Mouse (Mus musculus): ENCODE measurements around the gene Sh3bp4. TPM values are rescaled to one million over a fixed set of nuclear protein-coding genes. Genes with fewer than 3 reads are reported as not detected.

Gene Sh3bp4
- 0.92 and 1.4 TPM in 2 replicates for polyA plus RNA-seq (2011; ENCODE audit: insufficient read depth, insufficient read length, low replicate concordance, missing spikeins)

GRCm38 (mm10) chr1:89070103-89070700 lies at the start of gene Sh3bp4:
TSS of gene Sh3bp4 (plus strand) at chr1:89070415.
- WGBS: under 1% methylated on average over 62 of the region's 63 CpGs

GRCm38 (mm10) chr1:89022997-89023396 lies 47.2 kb upstream of the Sh3bp4 start:
- 83% methylated on average over 7 of the region's 7 CpGs for WGBS
- TF ChIP-seq CTCF (IDR thresholded peaks at IDR 0.05; ENCODE audit: control insufficient read depth, insufficient read depth, low read length) (no peak), POLR2A (IDR thresholded peaks at IDR 0.05; ENCODE audit: borderline replicate concordance, control insufficient read depth, low read depth, low read length) (no peak)
- no peak overlapping the region for H3K27ac ChIP-seq (ENCODE audit: control insufficient read depth, insufficient read depth, low read depth, low read length, poor library complexity)
- no peaks in the 10 kb centered on the region for H3K4me1 ChIP-seq (ENCODE audit: control insufficient read depth, insufficient read depth, low read length)
- no peak overlapping the region for H3K4me3 ChIP-seq (replicated peaks; ENCODE audit: control insufficient read depth, low read depth, low read length)

More at GRCm38 (mm10) chr1:89070103-89070700, at the start of gene Sh3bp4:
- no peak; the same call in 1 of the 2 replicates for TF ChIP-seq POLR2A (IDR thresholded peaks at IDR 0.05; ENCODE audit: borderline replicate concordance, control insufficient read depth, low read depth, low read length)
- TF ChIP-seq CTCF (IDR thresholded peaks at IDR 0.05; ENCODE audit: control insufficient read depth, insufficient read depth, low read length): no peak
- Histone ChIP-seq H3K4me3 (replicated peaks; ENCODE audit: control insufficient read depth, low read depth, low read length) (peak within 1 kb of the TSS; percentile 53), H3K27ac (ENCODE audit: control insufficient read depth, insufficient read depth, low read depth, low read length, poor library complexity) (peak within 1 kb of the TSS; percentile 35), H3K4me1 (ENCODE audit: control insufficient read depth, insufficient read depth, low read length) (no peaks in the 10 kb centered on the region)

- TF ChIP-seq POLR2A (IDR thresholded peaks at IDR 0.05; ENCODE audit: borderline replicate concordance, control insufficient read depth, low read depth, low read length) (no peak), CTCF (IDR thresholded peaks at IDR 0.05; ENCODE audit: control insufficient read depth, insufficient read depth, low read length) (no peak)
- no peak overlapping the region for H3K4me3 ChIP-seq (replicated peaks; ENCODE audit: control insufficient read depth, low read depth, low read length)
- H3K27ac ChIP-seq (ENCODE audit: control insufficient read depth, insufficient read depth, low read depth, low read length, poor library complexity): no peak overlapping the region
- no peaks in the 10 kb centered on the region for H3K4me1 ChIP-seq (ENCODE audit: control insufficient read depth, insufficient read depth, low read length)
- WGBS: 85% methylated on average over 9 of the region's 9 CpGs
These were observed 45.3 kb upstream of the Sh3bp4 start for GRCm38 (mm10) chr1:89024696-89025612.

GRCm38 (mm10) chr1:89026040-89026439 lies 44.2 kb upstream of the Sh3bp4 start:
- H3K4me3 ChIP-seq (replicated peaks; ENCODE audit: control insufficient read depth, low read depth, low read length): no peak overlapping the region
- TF ChIP-seq CTCF (IDR thresholded peaks at IDR 0.05; ENCODE audit: control insufficient read depth, insufficient read depth, low read length): no peak
- no peak for TF ChIP-seq POLR2A (IDR thresholded peaks at IDR 0.05; ENCODE audit: borderline replicate concordance, control insufficient read depth, low read depth, low read length)
- H3K27ac ChIP-seq (ENCODE audit: control insufficient read depth, insufficient read depth, low read depth, low read length, poor library complexity): no peak overlapping the region
- 71% methylated on average over 1 of the region's 1 CpGs for WGBS
- no peaks in the 10 kb centered on the region for H3K4me1 ChIP-seq (ENCODE audit: control insufficient read depth, insufficient read depth, low read length)

- H3K4me3 ChIP-seq (replicated peaks; ENCODE audit: control insufficient read depth, low read depth, low read length): no peak overlapping the region
- no peak overlapping the region for H3K27ac ChIP-seq (ENCODE audit: control insufficient read depth, insufficient read depth, low read depth, low read length, poor library complexity)
- H3K4me1 ChIP-seq (ENCODE audit: control insufficient read depth, insufficient read depth, low read length): no peaks in the 10 kb centered on the region
- WGBS: 80% methylated on average over 11 of the region's 11 CpGs
- TF ChIP-seq POLR2A (IDR thresholded peaks at IDR 0.05; ENCODE audit: borderline replicate concordance, control insufficient read depth, low read depth, low read length): no peak
- TF ChIP-seq CTCF (IDR thresholded peaks at IDR 0.05; ENCODE audit: control insufficient read depth, insufficient read depth, low read length): no peak
These were observed 40.9 kb upstream of the Sh3bp4 start for GRCm38 (mm10) chr1:89029136-89029927.

- 77% methylated on average over 8 of the region's 8 CpGs for WGBS
- no peaks in the 10 kb centered on the region for H3K4me1 ChIP-seq (ENCODE audit: control insufficient read depth, insufficient read depth, low read length)
- TF ChIP-seq CTCF (IDR thresholded peaks at IDR 0.05; ENCODE audit: control insufficient read depth, insufficient read depth, low read length): no peak
- TF ChIP-seq POLR2A (IDR thresholded peaks at IDR 0.05; ENCODE audit: borderline replicate concordance, control insufficient read depth, low read depth, low read length): no peak
- H3K4me3 ChIP-seq (replicated peaks; ENCODE audit: control insufficient read depth, low read depth, low read length): no peak overlapping the region
- H3K27ac ChIP-seq (ENCODE audit: control insufficient read depth, insufficient read depth, low read depth, low read length, poor library complexity): no peak overlapping the region
These were observed 36.6 kb upstream of the Sh3bp4 start for GRCm38 (mm10) chr1:89033661-89034060.

- no peaks in the 10 kb centered on the region for H3K4me1 ChIP-seq (ENCODE audit: control insufficient read depth, insufficient read depth, low read length)
- 19% methylated on average over 4 of the region's 4 CpGs for WGBS
- H3K27ac ChIP-seq (ENCODE audit: control insufficient read depth, insufficient read depth, low read depth, low read length, poor library complexity): no peak overlapping the region
- no peak overlapping the region for H3K4me3 ChIP-seq (replicated peaks; ENCODE audit: control insufficient read depth, low read depth, low read length)
- no peak for TF ChIP-seq CTCF (IDR thresholded peaks at IDR 0.05; ENCODE audit: control insufficient read depth, insufficient read depth, low read length)
These were observed 36.2 kb upstream of the Sh3bp4 start for GRCm38 (mm10) chr1:89034061-89034460.

GRCm38 (mm10) chr1:89035115-89035514 lies 35.1 kb upstream of the Sh3bp4 start:
- TF ChIP-seq CTCF (IDR thresholded peaks at IDR 0.05; ENCODE audit: control insufficient read depth, insufficient read depth, low read length) (no peak), POLR2A (IDR thresholded peaks at IDR 0.05; ENCODE audit: borderline replicate concordance, control insufficient read depth, low read depth, low read length) (no peak)
- Histone ChIP-seq H3K4me1 (ENCODE audit: control insufficient read depth, insufficient read depth, low read length) (no peaks in the 10 kb centered on the region), H3K27ac (ENCODE audit: control insufficient read depth, insufficient read depth, low read depth, low read length, poor library complexity) (no peak overlapping the region), H3K4me3 (replicated peaks; ENCODE audit: control insufficient read depth, low read depth, low read length) (no peak overlapping the region)
- WGBS: 86% methylated on average over 5 of the region's 5 CpGs

Data from bone marrow, adult 2 months (tissue).